In genomic region chr6:51785615-51786014, GRCm38 (mm10) we compare ENCODE assay signal across 21 mouse cellular contexts.
DNase-seq lines count a peak whose midpoint lies in the region; ATAC-seq and TF ChIP-seq lines count a peak whose summit lies in the region.
"Had no signal": no experiment of that assay in that cellular context is flagged by ENCODE, and none has a peak within 500 bp of the region (broad histone marks: within the 10 kb centered on the region; RNA-seq: fewer than 3 reads in every experiment).

No protein-coding gene starts in this region.

- 33% methylated on average over 3 of the region's 3 CpGs for WGBS in embryonic facial prominence, embryonic 14.5 days
- WGBS in embryonic facial prominence, embryonic 10.5 days: 62% methylated on average over 3 of the region's 3 CpGs
- WGBS in midbrain, embryonic 11.5 days: 70% methylated on average over 3 of the region's 3 CpGs
- WGBS in midbrain, embryonic 10.5 days: 72% methylated on average over 3 of the region's 3 CpGs
- 33% methylated on average over 3 of the region's 3 CpGs for WGBS in stomach, postnatal 0 days

- no peak overlapping the region for H3K4me3 ChIP-seq in embryonic facial prominence, embryonic 14.5 days (ENCODE audit: low read depth, low read length)
- no peak overlapping the region for H3K4me3 ChIP-seq in embryonic facial prominence, embryonic 10.5 days
- H3K4me3 ChIP-seq in midbrain, embryonic 11.5 days (ENCODE audit: low read depth, low read length): no peak overlapping the region
- no peak overlapping the region for H3K4me3 ChIP-seq in midbrain, embryonic 10.5 days
- H3K4me3 ChIP-seq in stomach, postnatal 0 days (ENCODE audit: low read depth, low read length): no peak overlapping the region
- H3K4me3 ChIP-seq: embryonic facial prominence, embryonic 13.5 days; forebrain, embryonic 13.5 days; forebrain, embryonic 15.5 days had no signal

- H3K27ac ChIP-seq in embryonic facial prominence, embryonic 14.5 days (replicated peaks; ENCODE audit: low read depth, low read length): no peak overlapping the region
- no peak overlapping the region for H3K27ac ChIP-seq in embryonic facial prominence, embryonic 10.5 days (replicated peaks)
- no peak overlapping the region for H3K27ac ChIP-seq in midbrain, embryonic 11.5 days (ENCODE audit: low read depth, low read length)
- no peak overlapping the region for H3K27ac ChIP-seq in midbrain, embryonic 10.5 days (replicated peaks)
- no peak overlapping the region for H3K27ac ChIP-seq in stomach, postnatal 0 days (replicated peaks)
- H3K27ac ChIP-seq: embryonic facial prominence, embryonic 13.5 days; forebrain, embryonic 13.5 days; forebrain, embryonic 15.5 days had no signal

- H3K4me2 ChIP-seq in embryonic facial prominence, embryonic 14.5 days (ENCODE audit: low read depth, low read length): no peak overlapping the region
- no peak overlapping the region for H3K4me2 ChIP-seq in midbrain, embryonic 11.5 days
- no peak overlapping the region for H3K4me2 ChIP-seq in stomach, postnatal 0 days (replicated peaks; ENCODE audit: low read depth)
- H3K4me2 ChIP-seq: embryonic facial prominence, embryonic 13.5 days; forebrain, embryonic 13.5 days; forebrain, embryonic 15.5 days had no signal

- TF ChIP-seq CTCF in stomach, postnatal 0 days (IDR thresholded peaks at IDR 0.05; ENCODE audit: low read depth): no peak

- peak; percentile 42 for DNase-seq in embryonic facial prominence, embryonic 14.5 days (ENCODE audit: low spot score)
- DNase-seq in embryonic facial prominence, embryonic 10.5 days (ENCODE audit: low spot score): no peak
- peak; percentile 45 for DNase-seq in midbrain, embryonic 11.5 days (ENCODE audit: low spot score, missing footprints)
- no peak for DNase-seq in midbrain, embryonic 10.5 days (ENCODE audit: low spot score)
- DNase-seq in ZHBTc4 (ENCODE audit: low read depth, low spot score): peak; percentile 24
- DNase-seq in stomach, postnatal 0 days (ENCODE audit: low spot score): no peak
- no peak for DNase-seq in kidney, postnatal 4 days
- DNase-seq: adrenal gland, adult 2 months; adrenal gland, postnatal 10 days; adrenal gland, postnatal 25 days; cerebellum, adult 11 months; cerebellum, adult 18-20 months; cerebellum, adult 8-10 months; cerebellum, adult 9-11 months; cerebellum, postnatal 25 days; forebrain, postnatal 0 days had no signal

- TF ChIP-seq EP300 in stomach, postnatal 0 days (optimal IDR thresholded peaks at IDR 0.05): no peak

- H3K36me3 ChIP-seq in embryonic facial prominence, embryonic 14.5 days (ENCODE audit: control insufficient read depth, insufficient read depth, low read length): no peaks in the 10 kb centered on the region
- H3K36me3 ChIP-seq in embryonic facial prominence, embryonic 10.5 days (replicated peaks): no peaks in the 10 kb centered on the region
- no peaks in the 10 kb centered on the region for H3K36me3 ChIP-seq in midbrain, embryonic 11.5 days (ENCODE audit: control insufficient read depth, insufficient read depth, low read length)
- H3K36me3 ChIP-seq in midbrain, embryonic 10.5 days: no peaks in the 10 kb centered on the region
- H3K36me3 ChIP-seq in stomach, postnatal 0 days (ENCODE audit: control insufficient read depth, insufficient read depth, low read length): no peaks in the 10 kb centered on the region
- H3K36me3 ChIP-seq: embryonic facial prominence, embryonic 13.5 days; forebrain, embryonic 15.5 days had no signal

- no peak overlapping the region for H3K9ac ChIP-seq in embryonic facial prominence, embryonic 14.5 days (ENCODE audit: low read depth, low read length)
- H3K9ac ChIP-seq in midbrain, embryonic 11.5 days (ENCODE audit: low read length): no peak overlapping the region
- no peak overlapping the region for H3K9ac ChIP-seq in stomach, postnatal 0 days (ENCODE audit: low read length)
- H3K9ac ChIP-seq: embryonic facial prominence, embryonic 13.5 days; forebrain, embryonic 13.5 days; forebrain, embryonic 15.5 days; forebrain, postnatal 0 days had no signal

- H3K9me3 ChIP-seq in embryonic facial prominence, embryonic 14.5 days (ENCODE audit: control insufficient read depth, low read length): no peaks in the 10 kb centered on the region
- H3K9me3 ChIP-seq in embryonic facial prominence, embryonic 10.5 days: no peaks in the 10 kb centered on the region
- no peaks in the 10 kb centered on the region for H3K9me3 ChIP-seq in midbrain, embryonic 11.5 days (ENCODE audit: control insufficient read depth, low read length)
- no peaks in the 10 kb centered on the region for H3K9me3 ChIP-seq in midbrain, embryonic 10.5 days (replicated peaks)
- no peaks in the 10 kb centered on the region for H3K9me3 ChIP-seq in stomach, postnatal 0 days (ENCODE audit: control insufficient read depth, low read length)
- H3K9me3 ChIP-seq: embryonic facial prominence, embryonic 13.5 days; forebrain, embryonic 13.5 days; forebrain, embryonic 15.5 days had no signal

- no peaks in the 10 kb centered on the region for H3K4me1 ChIP-seq in embryonic facial prominence, embryonic 14.5 days (ENCODE audit: control insufficient read depth, insufficient read depth, low read length)
- H3K4me1 ChIP-seq in embryonic facial prominence, embryonic 10.5 days: 0 out of 2 replicates have a peak, but pooled peaks cover 2% of the 10 kb centered on the region
- no peaks in the 10 kb centered on the region for H3K4me1 ChIP-seq in midbrain, embryonic 11.5 days (ENCODE audit: control insufficient read depth, insufficient read depth, low read length)
- H3K4me1 ChIP-seq in midbrain, embryonic 10.5 days: 0 out of 2 replicates have a peak, but pooled peaks cover 3% of the 10 kb centered on the region
- H3K4me1 ChIP-seq in stomach, postnatal 0 days (replicated peaks; ENCODE audit: control insufficient read depth, insufficient read depth): no peaks in the 10 kb centered on the region
- H3K4me1 ChIP-seq: embryonic facial prominence, embryonic 13.5 days; forebrain, embryonic 13.5 days; forebrain, embryonic 15.5 days had no signal

- no peak for ATAC-seq in embryonic facial prominence, embryonic 14.5 days (ENCODE audit: low read depth)
- ATAC-seq in midbrain, embryonic 11.5 days (ENCODE audit: low FRiP score): no peak
- peak; percentile 56; the same call in 1 of the 2 replicates for ATAC-seq in stomach, postnatal 0 days (ENCODE audit: low FRiP score, low TSS enrichment)
- no peak for ATAC-seq in monocyte, adult 5-6 weeks (replicated peaks; ENCODE audit: insufficient number of reproducible peaks, low FRiP score, low TSS enrichment, poor library complexity, severe bottlenecking)
- ATAC-seq: forebrain, embryonic 13.5 days; forebrain, embryonic 15.5 days; forebrain, postnatal 0 days; Patski had no signal

- H3K27me3 ChIP-seq in embryonic facial prominence, embryonic 14.5 days (replicated peaks; ENCODE audit: control insufficient read depth, insufficient read depth, low read length): no peaks in the 10 kb centered on the region
- H3K27me3 ChIP-seq in embryonic facial prominence, embryonic 10.5 days (replicated peaks; ENCODE audit: low read depth, poor library complexity, severe bottlenecking): 0 out of 2 replicates have a peak, but pooled peaks cover 5% of the 10 kb centered on the region
- no peaks in the 10 kb centered on the region for H3K27me3 ChIP-seq in midbrain, embryonic 11.5 days (ENCODE audit: control insufficient read depth, insufficient read depth, low read length)
- H3K27me3 ChIP-seq in midbrain, embryonic 10.5 days (ENCODE audit: low read depth, poor library complexity, severe bottlenecking): no peaks in the 10 kb centered on the region
- H3K27me3 ChIP-seq in stomach, postnatal 0 days (ENCODE audit: control insufficient read depth, insufficient read depth, low read length): no peaks in the 10 kb centered on the region
- H3K27me3 ChIP-seq: embryonic facial prominence, embryonic 13.5 days; forebrain, embryonic 13.5 days; forebrain, embryonic 15.5 days had no signal

Comparison
In these comparisons a context has a peak if more than half of its experiments do, and no peak if none do; other contexts are left out.
1. DNase-seq: peak in embryonic facial prominence, embryonic 14.5 days (single experiment), midbrain, embryonic 11.5 days (single experiment) and ZHBTc4 (single experiment); none in embryonic facial prominence, embryonic 10.5 days (single experiment), midbrain, embryonic 10.5 days (single experiment), stomach, postnatal 0 days (single experiment) and kidney, postnatal 4 days (0 of 2).